Mouse (Mus musculus): ENCODE data around the gene Scml4. TPM values are rescaled to one million over a fixed set of nuclear protein-coding genes. Genes with fewer than 3 reads are reported as not detected.

Gene Scml4
- total RNA-seq, 2 experiments from 2014 or later: 6.1 to 6.4 TPM

- DNase-seq (ENCODE audit: low spot score in 2 of 2): no peak
Measured at GRCm38 (mm10) chr10:42897166-42897565, 37.0 kb downstream of the Scml4 start.

DNA sequence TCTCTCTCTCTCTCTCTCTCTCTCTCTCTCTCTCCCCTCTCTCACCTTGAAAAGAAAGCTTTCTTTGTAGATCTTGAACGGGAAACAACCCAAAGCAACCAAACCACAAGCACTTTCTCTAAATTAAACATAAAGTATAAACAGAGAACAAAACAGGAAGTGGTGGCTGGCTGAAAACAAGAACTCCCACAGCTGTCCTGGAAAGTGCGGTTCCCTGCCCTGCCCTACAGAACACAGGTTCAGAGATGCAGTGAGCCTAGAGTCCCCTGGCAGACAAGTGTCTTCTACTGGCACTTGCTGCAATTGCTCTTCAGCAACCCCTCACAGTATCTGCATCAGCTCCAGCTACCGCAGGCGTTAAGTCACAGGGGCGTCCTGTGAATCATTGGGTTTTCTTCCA, 37.5 kb downstream of the Scml4 start:
- no peak for DNase-seq (ENCODE audit: low spot score in 2 of 2)

DNA sequence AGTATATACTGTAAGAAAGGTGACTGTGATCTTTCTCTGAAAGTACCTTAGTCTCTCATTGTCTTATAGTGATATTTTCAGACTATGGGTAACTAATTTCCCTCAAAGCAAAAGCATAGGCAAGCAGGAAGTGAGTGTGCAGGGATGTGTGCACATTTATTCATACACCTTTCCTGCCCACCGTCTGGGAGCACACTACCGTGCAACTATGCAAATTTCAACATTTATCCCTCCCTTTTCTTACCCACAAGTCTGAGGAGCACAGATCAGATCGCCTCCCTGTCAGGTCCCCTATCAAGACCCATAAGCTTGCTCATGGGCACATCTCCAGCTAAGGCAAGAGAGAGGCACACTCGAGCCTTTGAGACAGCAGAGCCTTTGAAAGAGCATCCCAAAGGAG, 41.2 kb downstream of the Scml4 start:
- DNase-seq (ENCODE audit: low spot score in 2 of 2): no peak

GRCm38 (mm10) chr10:42903054-42903453, 42.9 kb downstream of the Scml4 start:
- DNase-seq (ENCODE audit: low spot score in 2 of 2): no peak

- DNase-seq (ENCODE audit: low spot score in 2 of 2): no peak
Measured at GRCm38 (mm10) chr10:42908562-42908961, 48.4 kb downstream of the Scml4 start.

- DNase-seq (ENCODE audit: low spot score in 2 of 2): no peak
Measured at GRCm38 (mm10) chr10:42910567-42910966, 50.4 kb downstream of the Scml4 start.

- no peak for DNase-seq (ENCODE audit: low spot score in 2 of 2)
Measured at GRCm38 (mm10) chr10:42912056-42912455, 51.9 kb downstream of the Scml4 start.

GRCm38 (mm10) chr10:42913196-42913595, 53.0 kb downstream of the Scml4 start:
- DNase-seq (ENCODE audit: low spot score in 2 of 2): no peak

- DNase-seq (ENCODE audit: low spot score in 2 of 2): no peak
Measured at GRCm38 (mm10) chr10:42914146-42914545, 54.0 kb downstream of the Scml4 start.

DNA sequence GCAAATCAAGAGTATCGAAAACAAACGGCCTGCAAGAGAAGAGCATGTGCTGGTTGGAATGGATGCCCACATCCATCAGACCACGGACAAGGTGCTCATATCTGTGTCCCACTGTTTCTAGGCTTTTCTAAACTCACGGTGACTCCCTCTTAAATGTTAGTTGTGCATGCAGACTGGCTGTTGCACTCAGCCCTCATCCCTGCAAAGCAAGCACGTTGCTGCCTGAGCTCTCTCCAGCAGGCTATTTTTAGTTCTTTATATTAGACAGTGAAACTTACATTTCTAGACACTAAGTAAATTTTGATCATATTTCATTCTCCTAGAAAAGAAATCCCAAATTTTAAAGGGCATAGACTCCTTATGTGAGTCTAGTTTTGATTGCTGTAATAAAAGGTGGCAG, 57.2 kb downstream of the Scml4 start:
- no peak for DNase-seq (ENCODE audit: low spot score in 2 of 2)

- no peak for DNase-seq (ENCODE audit: low spot score in 2 of 2)
Measured at GRCm38 (mm10) chr10:42919786-42920185, 59.6 kb downstream of the Scml4 start.

GRCm38 (mm10) chr10:42925103-42925866, 65.1 kb downstream of the Scml4 start:
- no peak for DNase-seq (ENCODE audit: low spot score in 2 of 2)

DNA sequence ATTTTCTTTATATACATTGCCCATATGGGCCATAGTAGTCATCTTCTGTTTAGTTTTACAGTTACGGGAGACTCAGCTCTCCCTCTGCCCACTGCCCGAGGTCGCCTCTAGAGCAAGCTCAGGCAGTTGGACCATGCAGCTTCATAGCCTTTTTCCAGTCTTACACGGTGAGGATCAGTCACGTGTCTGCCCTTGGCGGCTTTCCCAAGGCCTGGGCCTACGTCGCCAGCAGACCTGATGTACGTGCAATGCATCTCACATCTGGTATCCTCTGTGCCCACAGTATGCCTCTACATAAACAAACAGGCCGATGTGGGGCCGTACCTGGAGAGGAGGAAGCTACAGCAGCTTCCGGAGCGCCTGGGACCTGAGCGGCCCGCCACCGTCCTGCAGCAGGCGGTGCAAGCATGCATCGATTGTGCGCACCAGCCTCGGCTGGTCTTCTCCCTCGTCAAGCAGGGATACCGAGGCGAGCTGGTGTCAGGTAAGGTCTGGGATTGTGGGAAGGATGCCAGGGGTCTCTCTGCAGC, 70.0 kb downstream of the Scml4 start:
- no peak for DNase-seq (ENCODE audit: low spot score in 2 of 2)

GRCm38 (mm10) chr10:42932862-42933480, 72.8 kb downstream of the Scml4 start:
- DNase-seq (ENCODE audit: low spot score in 2 of 2): no peak

DNA sequence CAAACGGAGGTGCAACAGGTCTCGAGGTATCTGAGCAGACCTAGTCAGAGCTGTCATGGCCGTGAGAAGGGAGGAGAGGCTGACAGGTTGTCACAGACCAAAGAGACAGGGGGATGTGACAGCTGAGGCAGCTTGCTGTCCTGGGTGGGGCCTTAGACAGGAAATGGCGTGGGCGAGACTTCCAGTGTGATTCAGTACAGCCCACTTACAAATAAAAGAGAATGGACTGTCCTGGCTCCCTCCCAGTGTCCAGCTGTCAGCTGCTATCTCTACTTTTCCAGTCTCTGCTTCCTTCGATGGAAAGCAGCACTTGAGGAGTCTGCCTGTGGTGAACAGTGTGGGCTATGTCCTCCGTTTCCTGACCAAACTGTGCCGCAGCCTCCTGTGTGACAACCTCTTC, 74.5 kb downstream of the Scml4 start:
- DNase-seq (ENCODE audit: low spot score in 2 of 2): no peak

DNA sequence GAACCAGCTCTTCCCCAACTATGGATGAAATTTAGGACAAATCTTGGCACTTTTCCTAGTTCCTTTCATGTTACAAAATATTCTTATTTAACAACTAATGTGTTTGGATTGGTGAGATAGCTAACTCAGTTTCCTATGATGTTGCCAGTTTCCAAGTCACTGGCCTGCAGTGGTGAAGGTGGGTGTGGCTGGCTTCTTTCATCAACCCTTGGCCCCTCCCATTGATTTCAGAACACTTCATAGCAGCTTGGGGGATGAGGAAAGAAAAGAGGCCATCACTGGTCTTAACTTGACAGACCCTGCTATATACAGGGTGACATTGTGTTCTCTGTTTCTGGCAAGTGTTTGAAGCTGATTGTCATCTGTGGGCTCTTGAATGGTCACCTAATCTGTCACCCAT, 76.0 kb downstream of the Scml4 start:
- DNase-seq (ENCODE audit: low spot score in 2 of 2): no peak

GRCm38 (mm10) chr10:42938361-42938760, 78.2 kb downstream of the Scml4 start:
- DNase-seq (ENCODE audit: low spot score in 2 of 2): no peak

GRCm38 (mm10) chr10:42939691-42940090, 79.5 kb downstream of the Scml4 start:
- no peak for DNase-seq (ENCODE audit: low spot score in 2 of 2)

DNA sequence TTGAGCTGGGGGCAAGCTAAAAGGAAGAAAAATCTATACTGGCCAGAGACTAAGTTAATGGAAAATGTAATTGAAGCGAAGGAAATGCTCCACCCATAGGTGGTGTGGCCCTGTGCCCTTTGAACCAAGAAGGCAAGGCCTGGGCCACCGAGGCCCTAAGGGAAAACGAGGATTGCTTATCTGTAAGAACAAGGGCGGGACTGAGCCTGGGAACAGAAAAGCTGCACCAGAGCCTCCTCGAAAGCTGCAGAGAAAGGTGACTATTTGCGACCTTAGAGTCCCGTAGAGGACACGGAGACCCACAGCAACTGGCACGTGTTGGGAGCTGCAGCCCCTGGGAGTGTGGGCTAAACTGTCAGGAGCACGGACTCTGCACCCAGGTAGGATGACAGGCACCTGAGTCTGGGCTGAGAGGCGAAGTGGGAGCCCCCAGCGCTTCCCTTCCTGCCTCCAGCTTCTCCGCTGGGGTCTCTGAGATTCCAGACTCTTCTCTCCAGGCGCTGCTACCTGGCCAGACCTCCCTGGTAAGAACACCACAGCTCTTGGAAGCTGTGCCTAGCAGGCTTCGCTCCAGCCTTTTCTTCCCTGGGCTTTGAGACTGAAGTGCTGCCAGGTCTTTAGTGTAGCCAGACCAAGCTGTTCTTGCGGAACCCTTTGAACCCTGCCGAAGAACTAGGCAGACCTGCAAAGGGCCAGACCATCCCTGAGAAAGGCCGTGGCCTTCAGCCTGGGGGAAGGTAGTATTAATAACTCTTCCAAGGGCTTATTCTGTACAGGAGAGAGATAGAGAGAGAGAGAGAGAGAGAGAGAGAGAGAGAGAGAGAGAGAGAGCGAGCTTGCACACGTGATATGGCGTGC, 80.3 kb downstream of the Scml4 start:
- no peak for DNase-seq (ENCODE audit: low spot score in 2 of 2)

- DNase-seq (ENCODE audit: low spot score in 2 of 2): no peak
Measured at GRCm38 (mm10) chr10:42941278-42941677, 81.1 kb downstream of the Scml4 start.

GRCm38 (mm10) chr10:42941697-42942221, 81.6 kb downstream of the Scml4 start:
- DNase-seq (ENCODE audit: low spot score in 2 of 2): no peak

Data from adrenal gland, postnatal 4 days (tissue).